Mouse (Mus musculus) forebrain, embryonic 16.5 days (tissue): ENCODE data around the gene Coasy. TPM values are rescaled to one million over a fixed set of nuclear protein-coding genes. Genes with fewer than 3 reads are reported as not detected.

ENCODE experiments used
- ATAC-seq: fragments of 200-750 bp; cut with Nextera tagmentation; 2 replicates; pipeline ENCODE4 v1.8.0; 2017; ENCODE audit warnings: mild to moderate bottlenecking, moderate library complexity
- H3K27ac ChIP-seq: fragments of 300-500 bp; sonication (generic); 2 replicates; pipeline ENCODE4 v1.5.1; 2014; ENCODE audit warnings: low read length, control low read depth
- H3K27me3 ChIP-seq: fragments of 300-500 bp; sonication (generic); replicated peaks from 2 replicates; pipeline ENCODE4 v1.6.1; 2014; ENCODE audit warnings: low read length; ENCODE audit not compliant: control insufficient read depth, insufficient read depth
- H3K36me3 ChIP-seq: fragments of 300-500 bp; sonication (generic); 2 replicates; pipeline ENCODE4 v1.6.1; 2014; ENCODE audit not compliant: control insufficient read depth, insufficient read depth
- H3K4me1 ChIP-seq: fragments of 300-500 bp; sonication (generic); replicated peaks from 2 replicates; pipeline ENCODE4 v1.6.1; 2014; ENCODE audit warnings: low read length; ENCODE audit not compliant: control insufficient read depth, insufficient read depth
- H3K4me2 ChIP-seq: fragments of 300-500 bp; sonication (generic); 2 replicates; pipeline ENCODE4 v1.6.1; 2014; ENCODE audit warnings: mild to moderate bottlenecking, low read length, control low read depth
- H3K4me3 ChIP-seq: fragments of 300-500 bp; sonication (generic); replicated peaks from 2 replicates; pipeline ENCODE4 v1.5.1; 2014; ENCODE audit warnings: mild to moderate bottlenecking, low read length, control low read depth
- H3K9ac ChIP-seq: fragments of 300-500 bp; sonication (generic); replicated peaks from 2 replicates; pipeline ENCODE4 v1.6.1; 2014; ENCODE audit warnings: low read depth, low read length, control low read depth
- H3K9me3 ChIP-seq: fragments of 300-500 bp; sonication (generic); 2 replicates; pipeline ENCODE4 v1.6.1; 2016; ENCODE audit warnings: low read length; ENCODE audit not compliant: control insufficient read depth
- WGBS: fragments of 180-500 bp; shearing (Covaris S2); extraction: QIAGEN DNeasy Blood & Tissue Kit; methylation state at CpG from one replicate; pipeline ENCODE4 v1.1.7; 2014; 5-methylcytosine and 5-hydroxymethylcytosine counted together
- polyA plus RNA-seq: library from polyadenylated mRNA; unstranded; fragments of >200 nt; fragmentation: Nextera tagmentation; extraction: Ambion mirVana; gene quantifications from 2 replicates; pipeline ENCODE4 v1.2.1, GENCODE M21; 2015

The Coasy gene
- polyA plus RNA-seq, 1 experiment from 2014 or later = 48.1 TPM

DNA sequence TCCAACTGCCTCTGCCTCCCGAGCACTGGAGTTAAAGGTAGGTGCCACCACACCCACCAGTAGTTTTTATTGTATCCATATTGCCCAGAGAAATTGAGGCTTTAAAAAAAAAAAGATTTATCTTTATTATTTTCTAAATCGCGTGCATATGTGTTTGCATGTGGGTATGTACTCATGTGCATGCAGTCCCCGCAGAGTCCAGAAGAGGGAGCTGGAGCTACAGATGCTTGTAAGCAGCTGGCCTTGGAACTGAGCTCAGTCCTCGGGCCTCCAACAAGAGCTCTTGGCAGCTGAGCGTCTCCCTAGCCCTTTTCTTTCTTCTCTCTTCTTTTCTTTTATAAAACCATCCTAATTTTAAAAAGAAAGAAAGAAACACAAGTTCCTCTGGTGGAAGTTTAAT lies 49.3 kb downstream of the Coasy start:
- ATAC-seq = no peak

DNA sequence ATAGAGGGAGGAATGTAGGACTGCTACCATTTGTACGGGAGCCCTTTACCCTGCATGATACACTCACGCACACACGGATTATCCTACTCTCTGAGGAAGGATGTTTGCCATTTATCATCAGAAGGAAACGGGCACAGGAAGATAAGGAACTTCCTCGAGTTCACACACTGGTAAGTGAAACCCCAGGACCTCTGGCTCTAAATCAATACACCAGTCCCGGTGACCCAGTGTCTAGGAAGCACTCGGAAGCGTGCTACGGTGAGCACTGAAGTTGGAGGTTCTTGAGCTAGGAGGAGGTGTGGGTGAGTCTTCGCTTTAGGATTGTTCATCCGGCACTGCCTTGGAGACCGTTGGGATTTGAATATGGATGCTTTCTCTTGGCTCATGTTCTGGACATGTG lies 50.7 kb downstream of the Coasy start:
- WGBS = 77% methylated on average over 12 of the region's 12 CpGs
- no peak overlapping the region for H3K4me2 ChIP-seq
- no peaks in the 10 kb centered on the region for H3K36me3 ChIP-seq
- no peak overlapping the region for H3K27ac ChIP-seq
- H3K9me3 ChIP-seq = no peaks in the 10 kb centered on the region
- ATAC-seq = no peak
- H3K27me3 ChIP-seq = no peaks in the 10 kb centered on the region
- H3K4me1 ChIP-seq = no peaks in the 10 kb centered on the region
- H3K9ac ChIP-seq = no peak overlapping the region
- no peak overlapping the region for H3K4me3 ChIP-seq

More for the DNA sequence above, 49.3 kb downstream of the Coasy start:
- Histone ChIP-seq H3K4me2 (no peak overlapping the region), H3K9ac (no peak overlapping the region), H3K4me3 (no peak overlapping the region), H3K36me3 (peaks cover 5% of the 10 kb centered on the region), H3K9me3 (peaks cover 3% of the 10 kb centered on the region; the same call in 1 of the 2 replicates), H3K4me1 (no peaks in the 10 kb centered on the region), H3K27me3 (no peaks in the 10 kb centered on the region), H3K27ac (no peak overlapping the region)
- 84% methylated on average over 6 of the region's 6 CpGs for WGBS

DNA sequence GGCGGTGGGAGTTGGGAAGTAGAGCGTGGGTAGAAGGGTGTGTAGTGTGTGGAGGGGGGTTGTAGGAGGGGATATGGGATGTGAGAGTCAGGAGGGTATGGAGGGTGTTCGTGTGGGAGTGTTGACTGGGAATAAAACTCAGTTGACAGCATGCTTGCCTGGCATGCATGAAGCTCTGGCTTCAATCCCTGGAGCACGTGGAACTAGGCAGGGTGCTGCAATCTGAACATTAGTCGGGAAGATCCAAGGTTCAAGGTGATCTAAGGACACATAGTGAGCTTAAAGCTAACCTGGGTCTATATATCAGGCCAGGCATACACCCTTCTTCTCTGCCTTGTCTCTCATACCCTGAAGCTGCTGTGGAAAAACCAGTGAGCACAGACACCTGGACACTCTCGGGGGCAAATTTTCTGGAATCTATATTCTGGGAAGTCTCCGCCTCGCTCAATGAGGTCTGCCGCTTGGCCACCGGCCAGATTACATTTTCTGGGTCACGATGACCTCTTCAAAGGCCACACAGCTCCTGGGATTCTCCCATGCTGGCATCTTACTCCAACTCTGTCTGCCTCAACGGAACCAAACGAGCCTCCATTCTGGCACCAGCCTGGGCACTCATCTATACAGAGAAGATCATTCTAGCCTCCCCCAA lies 52.0 kb downstream of the Coasy start:
- Histone ChIP-seq H3K9me3 (no peaks in the 10 kb centered on the region), H3K4me1 (no peaks in the 10 kb centered on the region; the same call in 1 of the 2 replicates), H3K27ac (no peak overlapping the region), H3K9ac (no peak overlapping the region), H3K4me3 (no peak overlapping the region), H3K36me3 (no peaks in the 10 kb centered on the region), H3K27me3 (no peaks in the 10 kb centered on the region), H3K4me2 (no peak overlapping the region)
- no peak for ATAC-seq
- WGBS = 74% methylated on average over 13 of the region's 13 CpGs

Other genes with a start within 250 kb of the Coasy start
- 9.8 and 11.9 TPM in 2 replicates for gene Stat5b, start 231.8 kb upstream of the Coasy start, polyA plus RNA-seq
- gene Stat5a, start 223.2 kb upstream of the Coasy start, polyA plus RNA-seq = 1.0 and 1.2 TPM in 2 replicates
- 30.6 and 31.5 TPM in 2 replicates for gene Stat3, start 143.0 kb upstream of the Coasy start, polyA plus RNA-seq
- 33.6 and 45.4 TPM in 2 replicates for gene Cavin1, start 111.7 kb upstream of the Coasy start, polyA plus RNA-seq
- gene Atp6v0a1, start 73.1 kb upstream of the Coasy start, polyA plus RNA-seq = 90.6 and 111 TPM in 2 replicates
- gene Naglu, start 12.6 kb upstream of the Coasy start, polyA plus RNA-seq = 7.1 and 8.0 TPM in 2 replicates
- gene Hsd17b1, start 4.2 kb upstream of the Coasy start, polyA plus RNA-seq = 0.25 and 0.30 TPM in 2 replicates
- gene Mlx, start 4.7 kb downstream of the Coasy start, polyA plus RNA-seq = 94.6 and 102 TPM in 2 replicates
- gene Psmc3ip, start 12.9 kb downstream of the Coasy start, polyA plus RNA-seq = 37.3 and 43.6 TPM in 2 replicates
- 24.5 and 25.2 TPM in 2 replicates for gene Retreg3, start 37.3 kb downstream of the Coasy start, polyA plus RNA-seq
- gene Tubg1, start 37.4 kb downstream of the Coasy start, polyA plus RNA-seq = 90.7 and 93.0 TPM in 2 replicates
- gene Tubg2, start 73.3 kb downstream of the Coasy start, polyA plus RNA-seq = 36.2 and 43.0 TPM in 2 replicates
- gene Cntnap1, start 88.0 kb downstream of the Coasy start, polyA plus RNA-seq = 0.77 and 1.5 TPM in 2 replicates
- gene Plekhh3, start 88.8 kb downstream of the Coasy start, polyA plus RNA-seq = 4.8 and 5.8 TPM in 2 replicates
- 0.14 TPM in 1 of 2 replicates, not detected in the other for gene Ccr10, start 92.9 kb downstream of the Coasy start, polyA plus RNA-seq
- gene Ezh1, start 143.9 kb downstream of the Coasy start, polyA plus RNA-seq = 24.8 and 27.0 TPM in 2 replicates
- gene Ramp2, start 163.5 kb downstream of the Coasy start, polyA plus RNA-seq = 67.4 and 72.0 TPM in 2 replicates
- 91.1 and 93.3 TPM in 2 replicates for gene Vps25, start 171.1 kb downstream of the Coasy start, polyA plus RNA-seq
- 5.8 and 6.2 TPM in 2 replicates for gene Wnk4, start 178.0 kb downstream of the Coasy start, polyA plus RNA-seq
- gene Cntd1, start 196.4 kb downstream of the Coasy start, polyA plus RNA-seq = 0.91 TPM in 2 replicates
- gene Coa3, start 196.5 kb downstream of the Coasy start, polyA plus RNA-seq = 191 and 197 TPM in 2 replicates
- gene Becn1, start 219.7 kb downstream of the Coasy start, polyA plus RNA-seq = 191 and 203 TPM in 2 replicates
- gene Psme3, start 233.6 kb downstream of the Coasy start, polyA plus RNA-seq = 127 and 137 TPM in 2 replicates
- gene Aoc2, start 242.5 kb downstream of the Coasy start, polyA plus RNA-seq = 1.9 and 3.2 TPM in 2 replicates
- gene Aoc3, start 248.0 kb downstream of the Coasy start, polyA plus RNA-seq = 0.09 and 0.10 TPM in 2 replicates